Mouse (Mus musculus) C2C12 (cell line): Measurements from ENCODE around the gene Pole3. TPM values are rescaled to one million over a fixed set of nuclear protein-coding genes. Genes with fewer than 3 reads are reported as not detected.
A peak's percentile ranks its signal among the peaks of the same experiment; 100 is the strongest.

Experiments
- H3K27me3 ChIP-seq: one replicate; pipeline ENCODE4 v1.6.1; 2011; ENCODE audit not compliant: control insufficient read depth, insufficient read depth, insufficient read length
- H3K36me3 ChIP-seq: one replicate; pipeline ENCODE4 v1.6.1; 2011; ENCODE audit not compliant: control insufficient read depth, insufficient read depth
- H3K4me3 ChIP-seq: one replicate; pipeline ENCODE4 v1.5.1; 2011; ENCODE audit warnings: mild to moderate bottlenecking, control low read depth; ENCODE audit not compliant: poor library complexity, insufficient read depth, severe bottlenecking
- H3K79me2 ChIP-seq: one replicate; pipeline ENCODE4 v1.6.1; 2011; ENCODE audit not compliant: control insufficient read depth, insufficient read depth
- H3K79me3 ChIP-seq: one replicate; pipeline ENCODE4 v1.6.1; 2011; ENCODE audit warnings: low read depth, control low read depth
- H3ac ChIP-seq: one replicate; pipeline ENCODE3; 2011; ENCODE audit warnings: low read depth; ENCODE audit not compliant: control insufficient read depth, insufficient read length
- CEBPB ChIP-seq: IDR thresholded peaks from one replicate; pipeline ENCODE4 v1.6.1; 2011; ENCODE audit warnings: low read depth, mild to moderate bottlenecking, control low read depth, moderate library complexity
- CTCF ChIP-seq: IDR thresholded peaks from one replicate; pipeline ENCODE4 v1.5.1; 2011; ENCODE audit not compliant: control insufficient read depth, insufficient read depth, insufficient read length
- FOSL1 ChIP-seq: IDR thresholded peaks from one replicate; pipeline ENCODE4 v1.8.0; 2011; ENCODE audit warnings: mild to moderate bottlenecking, low read length; ENCODE audit not compliant: poor library complexity, insufficient read depth, severe bottlenecking
- MAX ChIP-seq: IDR thresholded peaks from one replicate; pipeline ENCODE4 v1.6.1; 2011; ENCODE audit warnings: mild to moderate bottlenecking, control low read depth
- MYOD1 ChIP-seq: IDR thresholded peaks from one replicate; pipeline ENCODE4 v1.6.1; 2011; ENCODE audit warnings: low read depth; ENCODE audit not compliant: control insufficient read depth, insufficient read length
- MYOG ChIP-seq: IDR thresholded peaks from one replicate; pipeline ENCODE4 v1.6.1; 2011; ENCODE audit not compliant: control insufficient read depth, insufficient read length; ENCODE audit errors: extremely low read depth
- USF1 ChIP-seq: IDR thresholded peaks from one replicate; pipeline ENCODE4 v1.6.1; 2011; ENCODE audit warnings: low read depth, mild to moderate bottlenecking, control low read depth, moderate library complexity
- polyA plus RNA-seq: library from polyadenylated mRNA; unstranded; fragments of >200 nt; fragmentation: generic; extraction: Trizol; gene quantifications from one replicate; pipeline ENCODE4 v1.2.1, GENCODE M21; 2012; ENCODE audit warnings: missing spikeins

The Pole3 gene
- polyA plus RNA-seq, 1 experiment: 55.7 TPM

- Histone ChIP-seq H3K79me3 (no peaks in the 10 kb centered on the region), H3K36me3 (no peaks in the 10 kb centered on the region), H3K27me3 (peaks cover 20% of the 10 kb centered on the region), H3K4me3 (no peak overlapping the region), H3K79me2 (no peaks in the 10 kb centered on the region), H3ac (no peak overlapping the region)
- TF ChIP-seq FOSL1: no peak
- no peak for TF ChIP-seq MYOD1
- no peak for TF ChIP-seq MAX
- TF ChIP-seq CTCF: no peak
Measured at GRCm38 (mm10) chr4:62566530-62566929, 41.7 kb upstream of the Pole3 start.

GRCm38 (mm10) chr4:62562006-62562405 is 37.1 kb upstream of the Pole3 start:
- no peak overlapping the region for H3ac ChIP-seq
- no peaks in the 10 kb centered on the region for H3K79me3 ChIP-seq
- no peak for TF ChIP-seq CTCF
- TF ChIP-seq USF1: no peak
- no peak for TF ChIP-seq CEBPB
- no peak for TF ChIP-seq MAX
- TF ChIP-seq MYOG: no peak
- TF ChIP-seq MYOD1: no peak
- TF ChIP-seq FOSL1: no peak
- H3K79me2 ChIP-seq: no peaks in the 10 kb centered on the region
- peaks cover 16% of the 10 kb centered on the region for H3K27me3 ChIP-seq
- H3K36me3 ChIP-seq: no peaks in the 10 kb centered on the region
- no peak overlapping the region for H3K4me3 ChIP-seq

- no peak for TF ChIP-seq FOSL1
- TF ChIP-seq MAX: no peak
- no peak for TF ChIP-seq CTCF
- TF ChIP-seq USF1: no peak
- TF ChIP-seq MYOD1: no peak
- TF ChIP-seq CEBPB: no peak
- TF ChIP-seq MYOG: no peak
- H3K79me2 ChIP-seq: no peaks in the 10 kb centered on the region
- no peaks in the 10 kb centered on the region for H3K36me3 ChIP-seq
- H3K4me3 ChIP-seq: no peak overlapping the region
- H3K79me3 ChIP-seq: no peaks in the 10 kb centered on the region
- H3ac ChIP-seq: no peak overlapping the region
- H3K27me3 ChIP-seq: peaks cover 16% of the 10 kb centered on the region
Measured at GRCm38 (mm10) chr4:62561630-62562001, 36.7 kb upstream of the Pole3 start.

GRCm38 (mm10) chr4:62560963-62561629 is 36.2 kb upstream of the Pole3 start:
- Histone ChIP-seq H3K79me2 (no peaks in the 10 kb centered on the region), H3ac (no peak overlapping the region), H3K79me3 (no peaks in the 10 kb centered on the region), H3K36me3 (no peaks in the 10 kb centered on the region), H3K27me3 (peaks cover 11% of the 10 kb centered on the region), H3K4me3 (no peak overlapping the region)
- TF ChIP-seq MAX (no peak), CTCF (peak; percentile 37), FOSL1 (no peak)

- Histone ChIP-seq H3K79me3 (no peaks in the 10 kb centered on the region), H3ac (no peak within 1 kb of the TSS), H3K36me3 (no peaks in the 10 kb centered on the region), H3K4me3 (no peak within 1 kb of the TSS), H3K79me2 (no peaks in the 10 kb centered on the region), H3K27me3 (no peaks in the 10 kb centered on the region)
- TF ChIP-seq MYOD1 (no peak), CEBPB (no peak), USF1 (no peak)
Measured at GRCm38 (mm10) chr4:62559797-62560329, 35.0 kb upstream of the Pole3 start, which contains the start of gene Rgs3. Gene Rgs3 (plus strand): TSS chr4:62559847.

- Histone ChIP-seq H3K36me3 (no peaks in the 10 kb centered on the region), H3K79me2 (no peaks in the 10 kb centered on the region), H3K4me3 (no peak overlapping the region), H3K27me3 (no peaks in the 10 kb centered on the region), H3ac (no peak overlapping the region), H3K79me3 (no peaks in the 10 kb centered on the region)
- no peak for TF ChIP-seq CEBPB
- no peak for TF ChIP-seq FOSL1
- no peak for TF ChIP-seq MYOD1
- no peak for TF ChIP-seq MYOG
- no peak for TF ChIP-seq MAX
- no peak for TF ChIP-seq CTCF
- no peak for TF ChIP-seq USF1
Measured at GRCm38 (mm10) chr4:62557436-62557835, 32.6 kb upstream of the Pole3 start.
